Comparison of ENCODE assay signal across 23 mouse cellular contexts in the genomic region with DNA sequence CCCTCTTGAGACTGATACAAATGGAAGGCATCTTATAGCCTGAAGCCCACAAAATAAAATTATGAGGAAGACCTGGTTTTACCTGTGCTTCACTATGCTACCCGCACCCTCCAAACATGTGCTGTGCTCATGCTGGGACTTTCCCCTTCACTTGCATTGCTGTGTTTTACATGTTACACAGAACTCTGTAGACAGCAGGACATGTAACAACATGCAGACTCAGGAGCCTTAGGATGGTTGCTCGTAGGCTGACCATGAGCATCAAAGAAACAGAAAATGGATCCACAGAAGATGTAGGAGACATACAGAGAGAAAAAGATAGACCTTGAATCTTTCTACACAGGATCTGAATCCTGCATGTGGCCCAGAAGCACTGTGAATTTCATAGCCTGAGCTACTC. TPM values are rescaled to one million over a fixed set of nuclear protein-coding genes. Genes with fewer than 3 reads are reported as not detected.
DNase-seq lines count a peak whose midpoint lies in the region; ATAC-seq and TF ChIP-seq lines count a peak whose summit lies in the region.
"Had no signal": no experiment of that assay in that cellular context is flagged by ENCODE, and none has a peak within 500 bp of the region (broad histone marks: within the 10 kb centered on the region; RNA-seq: fewer than 3 reads in every experiment).

No protein-coding gene starts in this region.

- no peak overlapping the region for H3K4me2 ChIP-seq in hindbrain, postnatal 0 days (ENCODE audit: low read depth, low read length)
- no peak overlapping the region for H3K4me2 ChIP-seq in hindbrain, embryonic 11.5 days (replicated peaks; ENCODE audit: low read depth, low read length)
- H3K4me2 ChIP-seq: embryonic facial prominence, embryonic 12.5 days; forebrain, embryonic 12.5 days had no signal

- ATAC-seq in hindbrain, postnatal 0 days, result no peak
- ATAC-seq in hindbrain, embryonic 11.5 days (ENCODE audit: low FRiP score), result no peak

- no peak overlapping the region for H3K4me3 ChIP-seq in cerebellum, adult 2 months (replicated peaks; ENCODE audit: insufficient read depth, low read depth, low read length)
- H3K4me3 ChIP-seq in hindbrain, postnatal 0 days (ENCODE audit: low read length), result no peak overlapping the region
- no peak overlapping the region for H3K4me3 ChIP-seq in hindbrain, embryonic 11.5 days (ENCODE audit: low read depth, low read length)
- H3K4me3 ChIP-seq in forebrain, embryonic 10.5 days, result no peak overlapping the region
- H3K4me3 ChIP-seq: embryonic facial prominence, embryonic 10.5 days; embryonic facial prominence, embryonic 12.5 days; forebrain, embryonic 12.5 days had no signal

- WGBS in cerebellum, adult 2 months, result 34% methylated on average over 2 of the region's 2 CpGs
- WGBS in hindbrain, postnatal 0 days, result 96% methylated on average over 2 of the region's 2 CpGs
- 86% methylated on average over 2 of the region's 2 CpGs for WGBS in hindbrain, embryonic 11.5 days
- 91% methylated on average over 2 of the region's 2 CpGs for WGBS in forebrain, embryonic 10.5 days

- no peak overlapping the region for H3K9ac ChIP-seq in hindbrain, postnatal 0 days (replicated peaks; ENCODE audit: low read length)
- H3K9ac ChIP-seq in hindbrain, embryonic 11.5 days (ENCODE audit: low read depth, low read length), result no peak overlapping the region
- H3K9ac ChIP-seq: embryonic facial prominence, embryonic 12.5 days; forebrain, embryonic 12.5 days had no signal

- H3K27me3 ChIP-seq in cerebellum, adult 2 months (ENCODE audit: control insufficient read depth, insufficient read depth, low read length), result no peaks in the 10 kb centered on the region
- no peaks in the 10 kb centered on the region for H3K27me3 ChIP-seq in hindbrain, postnatal 0 days (ENCODE audit: insufficient read depth, low read length)
- no peaks in the 10 kb centered on the region for H3K27me3 ChIP-seq in hindbrain, embryonic 11.5 days (ENCODE audit: control insufficient read depth, insufficient read depth, low read length)
- no peaks in the 10 kb centered on the region for H3K27me3 ChIP-seq in forebrain, embryonic 10.5 days (ENCODE audit: poor library complexity, severe bottlenecking)
- H3K27me3 ChIP-seq: embryonic facial prominence, embryonic 12.5 days; forebrain, embryonic 12.5 days had no signal

- no peak for TF ChIP-seq POLR2A in cerebellum, adult 2 months (IDR thresholded peaks at IDR 0.05; ENCODE audit: borderline replicate concordance, insufficient read depth, low read length)

- DNase-seq in cerebellum, adult 2 months, result peak in 1 of 2 experiments; percentile 44
- no peak for DNase-seq in cerebellum, postnatal 4 days (ENCODE audit: low spot score in 2 of 2)
- no peak for DNase-seq in hindbrain, postnatal 0 days (ENCODE audit: low spot score)
- DNase-seq in hindbrain, embryonic 11.5 days (ENCODE audit: low spot score), result no peak
- DNase-seq in cerebellum, adult 9-11 months, result peak; percentile 28
- no peak for DNase-seq in kidney, postnatal 4 days
- DNase-seq in forebrain, embryonic 10.5 days (ENCODE audit: extremely low spot score, low spot score), result no peak
- DNase-seq: adrenal gland, adult 2 months; adrenal gland, postnatal 10 days; adrenal gland, postnatal 25 days had no signal

- TF ChIP-seq CTCF in cerebellum, adult 2 months (IDR thresholded peaks at IDR 0.05; ENCODE audit: borderline replicate concordance, insufficient read depth, low read depth, low read length), result no peak
- no peak for TF ChIP-seq CTCF in hindbrain, postnatal 0 days (IDR thresholded peaks at IDR 0.05; ENCODE audit: low read depth)

- H3K4me1 ChIP-seq in cerebellum, adult 2 months (ENCODE audit: control insufficient read depth, insufficient read depth, low read length), result peaks cover 8% of the 10 kb centered on the region; the same call in 1 of the 2 replicates
- H3K4me1 ChIP-seq in hindbrain, postnatal 0 days (ENCODE audit: insufficient read depth, low read length), result no peaks in the 10 kb centered on the region
- H3K4me1 ChIP-seq in hindbrain, embryonic 11.5 days (replicated peaks; ENCODE audit: control insufficient read depth, insufficient read depth, low read length), result no peaks in the 10 kb centered on the region
- H3K4me1 ChIP-seq in forebrain, embryonic 10.5 days, result no peaks in the 10 kb centered on the region
- H3K4me1 ChIP-seq: embryonic facial prominence, embryonic 10.5 days; embryonic facial prominence, embryonic 12.5 days; forebrain, embryonic 12.5 days had no signal

- H3K36me3 ChIP-seq in hindbrain, postnatal 0 days (ENCODE audit: insufficient read depth, low read length), result no peaks in the 10 kb centered on the region
- no peaks in the 10 kb centered on the region for H3K36me3 ChIP-seq in hindbrain, embryonic 11.5 days (ENCODE audit: control insufficient read depth, insufficient read depth, low read length)
- no peaks in the 10 kb centered on the region for H3K36me3 ChIP-seq in forebrain, embryonic 10.5 days (replicated peaks)
- H3K36me3 ChIP-seq: embryonic facial prominence, embryonic 10.5 days; embryonic facial prominence, embryonic 12.5 days; forebrain, embryonic 12.5 days had no signal

- no peaks in the 10 kb centered on the region for H3K9me3 ChIP-seq in hindbrain, postnatal 0 days (ENCODE audit: low read length)
- no peaks in the 10 kb centered on the region for H3K9me3 ChIP-seq in hindbrain, embryonic 11.5 days (ENCODE audit: control insufficient read depth, low read length)
- H3K9me3 ChIP-seq in forebrain, embryonic 10.5 days, result no peaks in the 10 kb centered on the region
- H3K9me3 ChIP-seq: embryonic facial prominence, embryonic 10.5 days; embryonic facial prominence, embryonic 12.5 days; forebrain, embryonic 12.5 days had no signal

- H3K27ac ChIP-seq in cerebellum, adult 2 months (ENCODE audit: insufficient read depth, low read length), result peak overlapping the region; percentile 88; the same call in 1 of the 2 replicates
- H3K27ac ChIP-seq in hindbrain, postnatal 0 days, result peak overlapping the region; percentile 7; the same call in 1 of the 2 replicates
- H3K27ac ChIP-seq in hindbrain, embryonic 11.5 days (ENCODE audit: low read depth, low read length), result no peak overlapping the region
- no peak overlapping the region for H3K27ac ChIP-seq in forebrain, embryonic 10.5 days
- H3K27ac ChIP-seq: embryonic facial prominence, embryonic 10.5 days; embryonic facial prominence, embryonic 12.5 days; forebrain, embryonic 12.5 days had no signal

RNA-seq across cellular contexts. Expression of a gene that starts 29.2 kb away (rescaled TPM):
- not detected in 2 replicates for polyA plus RNA-seq in cerebellum, adult 2 months (2012; rRNA removed)
- not detected in 2 replicates for total RNA-seq in hindbrain, postnatal 0 days (2014; rRNA removed)
- polyA plus RNA-seq in hindbrain, postnatal 0 days (2015; fragmentation: Nextera tagmentation; extraction: Ambion mirVana), result not detected in 2 replicates
- polyA plus RNA-seq in hindbrain, embryonic 11.5 days (2014; fragmentation: Nextera tagmentation; extraction: Ambion mirVana), result not detected in 2 replicates
- polyA plus RNA-seq in forebrain, embryonic 10.5 days (2016; fragmentation: Nextera tagmentation; extraction: Ambion mirVana), result not detected in 2 replicates
- total RNA-seq: adrenal gland, adult 2 months; adrenal gland, postnatal 10 days; adrenal gland, postnatal 25 days; adrenal gland, postnatal 4 days; ES-E14; MEL had no signal
- polyA plus RNA-seq: adrenal gland, adult 2 months; brain, embryonic 14.5 days; C2C12; cortical plate, adult 2 months; embryonic facial prominence, embryonic 10.5 days; embryonic facial prominence, embryonic 12.5 days; embryonic facial prominence, embryonic 14.5 days; forebrain, embryonic 12.5 days; forebrain, embryonic 14.5 days; forebrain, embryonic 16.5 days; frontal cortex, adult 2 months had no signal

Comparison
In these comparisons a context has a peak if more than half of its experiments do, and no peak if none do; other contexts are left out.
1. H3K27ac ChIP-seq: peak in cerebellum, adult 2 months (single experiment) and hindbrain, postnatal 0 days (single experiment); none in hindbrain, embryonic 11.5 days (single experiment) and forebrain, embryonic 10.5 days (single experiment).